Mouse (Mus musculus) MEL (cell line): Measurements from ENCODE around the gene Galns.

Experiments
- CHD1 ChIP-seq: IDR thresholded peaks from 2 replicates; pipeline ENCODE4 v1.6.1; 2012; ENCODE audit warnings: low read depth, mild to moderate bottlenecking, inconsistent platforms, low read length, improper control_type of control experiment
- CTCF ChIP-seq, 3 experiments: IDR thresholded peaks in 2 of 3; conservative IDR thresholded peaks in 1 of 3; 2 replicates each; pipeline ENCODE4 v1.5.1; 2011 to 2012; ENCODE audit warnings: low read length in 3 of 3, low read depth in 2 of 3, mild to moderate bottlenecking in 2 of 3, improper control_type of control experiment in 1 of 3, inconsistent platforms in 1 of 3, mixed read lengths in 1 of 3, moderate library complexity in 1 of 3; ENCODE audit not compliant: control insufficient read depth in 1 of 3, insufficient read depth in 1 of 3, poor library complexity in 1 of 3, severe bottlenecking in 1 of 3
- E2F4 ChIP-seq: IDR thresholded peaks from 2 replicates; pipeline ENCODE4 v1.6.1; 2011; ENCODE audit warnings: low read depth, low read length, improper control_type of control experiment, borderline replicate concordance
- HCFC1 ChIP-seq: IDR thresholded peaks from 2 replicates; pipeline ENCODE4 v1.6.1; 2012; ENCODE audit warnings: low read depth, mild to moderate bottlenecking, inconsistent platforms, low read length, improper control_type of control experiment, moderate library complexity
- JUND ChIP-seq: IDR thresholded peaks from 2 replicates; pipeline ENCODE4 v1.6.1; 2011; ENCODE audit warnings: low read depth, mild to moderate bottlenecking, improper control_type of control experiment, low read length
- KAT2A ChIP-seq: conservative IDR thresholded peaks from 2 replicates; pipeline ENCODE4 v1.6.1; 2012; ENCODE audit warnings: low read depth, low read length, improper control_type of control experiment, inconsistent platforms
- MAFK ChIP-seq: IDR thresholded peaks from 2 replicates; pipeline ENCODE4 v1.6.1; 2011; ENCODE audit warnings: low read depth, mild to moderate bottlenecking, low read length, improper control_type of control experiment, borderline replicate concordance
- MAX ChIP-seq: IDR thresholded peaks from 2 replicates; pipeline ENCODE4 v1.6.1; 2011; ENCODE audit warnings: low read length, improper control_type of control experiment
- MEF2A ChIP-seq: IDR thresholded peaks from 2 replicates; pipeline ENCODE4 v1.6.1; 2014; ENCODE audit warnings: low read depth, mild to moderate bottlenecking, inconsistent platforms, low read length, improper control_type of control experiment; ENCODE audit not compliant: poor library complexity, insufficient replicate concordance, severe bottlenecking; ENCODE audit errors: extremely low read depth
- MXI1 ChIP-seq: IDR thresholded peaks from 2 replicates; pipeline ENCODE4 v1.6.1; 2011; ENCODE audit warnings: mild to moderate bottlenecking, low read depth, low read length, improper control_type of control experiment
- POLR2A ChIP-seq, 2 experiments: IDR thresholded peaks; 2 replicates each; pipeline ENCODE4 v1.6.1; 2011 to 2012; ENCODE audit warnings: low read length in 2 of 2, mild to moderate bottlenecking in 2 of 2, control low read depth in 1 of 2, improper control_type of control experiment in 1 of 2, low read depth in 1 of 2, moderate library complexity in 1 of 2; ENCODE audit not compliant: control insufficient read depth in 1 of 2, insufficient read depth in 1 of 2, poor library complexity in 1 of 2
- SIN3A ChIP-seq: IDR thresholded peaks from 2 replicates; pipeline ENCODE4 v1.6.1; 2012; ENCODE audit warnings: low read length, improper control_type of control experiment, inconsistent platforms
- USF2 ChIP-seq, 2 experiments: IDR thresholded peaks; 2 replicates each; pipeline ENCODE4 v1.6.1; 2011 to 2012; ENCODE audit warnings: improper control_type of control experiment in 2 of 2, low read length in 2 of 2, borderline replicate concordance in 1 of 2, inconsistent platforms in 1 of 2, low read depth in 1 of 2, mild to moderate bottlenecking in 1 of 2; ENCODE audit not compliant: insufficient read depth in 1 of 2
- ZMIZ1 ChIP-seq: IDR thresholded peaks from 2 replicates; pipeline ENCODE4 v1.6.1; 2012; ENCODE audit warnings: low read depth, mild to moderate bottlenecking, inconsistent platforms, low read length, improper control_type of control experiment, moderate library complexity

GRCm38 (mm10) chr8:122605367-122605766 is 5.9 kb downstream of the Galns start:
- TF ChIP-seq E2F4 (no peak), MAX (no peak), JUND (no peak), SIN3A (no peak), MAFK (no peak), ZMIZ1 (no peak), USF2 (IDR thresholded peaks at IDR 0.05; ENCODE audit: borderline replicate concordance in 1 of 2, insufficient read depth in 1 of 2, low read depth in 1 of 2, low read length in 2 of 2) (no peak), KAT2A (no peak), CTCF (IDR thresholded peaks at IDR 0.05 in 2 of 3, conservative IDR thresholded peaks at IDR 0.05 in 1 of 3; ENCODE audit: control insufficient read depth in 1 of 3, insufficient read depth in 1 of 3, low read depth in 2 of 3, low read length in 3 of 3, poor library complexity in 1 of 3, severe bottlenecking in 1 of 3) (no peak), HCFC1 (no peak), CHD1 (no peak), MXI1 (no peak), POLR2A (IDR thresholded peaks at IDR 0.05; ENCODE audit: control insufficient read depth in 1 of 2, insufficient read depth in 1 of 2, low read depth in 1 of 2, low read length in 2 of 2, poor library complexity in 1 of 2) (no peak), MEF2A (no peak)
